Mouse (Mus musculus): ENCODE measurements around the gene Pik3r1. TPM values are rescaled to one million over a fixed set of nuclear protein-coding genes. Genes with fewer than 3 reads are reported as not detected.

Gene Pik3r1
- total RNA-seq, 1 experiment from 2014 or later = 110 TPM

- peak; percentile 73 for DNase-seq
Observed at GRCm38 (mm10) chr13:101767013-101767808, 806 bp downstream of the Pik3r1 start.

DNA sequence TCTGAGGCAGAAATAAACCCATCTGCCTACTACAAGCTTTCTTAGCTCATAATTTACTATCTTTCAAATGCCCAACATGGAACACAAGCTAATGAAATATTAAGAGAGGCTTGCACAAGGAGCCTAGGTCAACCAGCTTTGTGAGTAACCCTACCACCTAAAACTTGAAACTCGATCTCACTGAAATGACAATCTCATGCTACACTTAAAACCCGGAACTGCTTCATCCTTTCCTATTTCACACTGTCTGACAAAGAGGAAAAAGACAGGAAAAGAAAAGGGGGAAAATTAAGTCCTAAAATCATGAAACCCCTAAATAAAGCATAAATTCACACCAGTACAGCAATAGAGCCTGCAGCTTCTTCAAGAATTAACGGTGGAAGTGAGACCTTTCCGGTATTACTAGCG, 1.4 kb downstream of the Pik3r1 start:
- DNase-seq = no peak

- DNase-seq = peak; percentile 22
Observed at GRCm38 (mm10) chr13:101765976-101766375, 2.0 kb downstream of the Pik3r1 start.

GRCm38 (mm10) chr13:101764111-101764510, 3.9 kb downstream of the Pik3r1 start:
- peak; percentile 23 for DNase-seq

- no peak for DNase-seq
Observed at GRCm38 (mm10) chr13:101763676-101764075, 4.3 kb downstream of the Pik3r1 start.

- DNase-seq = no peak
Observed at GRCm38 (mm10) chr13:101763149-101763548, 4.9 kb downstream of the Pik3r1 start.

DNA sequence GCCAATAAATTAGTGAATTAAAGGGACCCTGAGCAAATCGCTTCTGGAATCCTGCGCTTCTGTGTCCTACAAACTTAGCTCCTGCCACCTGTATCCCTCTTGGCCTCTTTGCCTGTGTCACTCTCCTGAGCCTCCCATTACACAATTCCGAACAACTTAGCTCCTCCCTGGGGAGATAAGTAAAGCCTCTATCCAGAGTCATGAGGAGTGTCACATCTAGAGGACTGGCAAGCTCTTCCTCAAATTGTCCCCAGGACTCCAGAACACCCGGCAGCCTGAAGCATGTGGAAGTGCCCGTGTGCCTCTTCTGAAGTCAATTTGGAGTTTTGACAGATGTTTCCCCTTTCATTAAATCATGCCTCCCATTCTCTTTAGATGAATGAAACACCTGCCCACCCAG, 6.4 kb downstream of the Pik3r1 start:
- DNase-seq = peak; percentile 31

DNA sequence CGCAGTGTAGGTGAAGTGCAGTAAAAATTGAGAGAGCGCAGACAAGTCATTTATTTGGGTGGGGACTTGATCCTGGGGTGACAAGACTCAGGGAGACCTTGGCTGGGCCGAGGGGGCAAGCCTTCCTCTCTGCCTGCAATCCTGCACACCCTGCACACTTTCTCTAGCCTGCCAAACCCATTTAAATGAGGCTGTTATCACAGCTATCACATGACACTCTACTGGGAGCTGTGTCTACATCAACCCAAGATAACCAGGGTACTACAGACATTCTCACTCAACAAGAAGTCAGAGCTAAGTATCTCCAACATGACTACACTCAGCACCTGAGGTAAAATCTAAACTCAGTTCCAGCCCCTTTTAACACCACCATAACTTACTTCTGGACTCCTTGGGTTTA, 7.1 kb downstream of the Pik3r1 start:
- DNase-seq = no peak

DNA sequence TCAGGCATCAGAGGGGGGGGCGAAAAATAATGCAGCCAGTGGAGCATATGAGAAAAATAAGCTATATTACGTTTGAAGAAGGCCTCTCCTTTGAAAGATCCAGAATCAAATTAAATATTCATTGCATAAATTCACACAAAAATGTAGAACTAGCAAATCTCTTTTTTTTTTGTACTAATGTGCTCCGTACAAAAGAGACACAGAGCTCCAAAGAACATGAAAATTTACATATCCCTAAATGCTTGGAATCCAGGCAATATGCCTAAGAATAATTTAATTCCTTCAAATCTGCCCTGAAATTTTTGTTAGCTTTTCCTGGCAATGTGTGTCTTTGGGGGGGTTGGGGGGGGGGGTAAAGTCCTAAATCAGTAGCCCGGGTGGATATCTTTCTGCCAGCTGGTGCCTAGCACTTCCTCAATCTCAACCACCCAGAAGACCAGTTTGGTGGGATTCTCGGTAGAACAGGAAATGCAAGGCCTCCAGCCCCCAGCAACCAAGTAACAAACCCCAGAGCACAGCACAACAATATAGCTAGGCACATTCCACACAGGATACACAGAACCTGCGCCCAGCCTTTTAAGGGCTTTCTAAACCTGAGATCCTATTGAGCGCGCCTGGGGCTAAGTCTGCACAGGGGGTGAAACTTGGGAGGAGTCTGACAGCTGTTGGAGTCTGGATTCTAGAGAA, 7.9 kb downstream of the Pik3r1 start:
- DNase-seq = no peak

DNA sequence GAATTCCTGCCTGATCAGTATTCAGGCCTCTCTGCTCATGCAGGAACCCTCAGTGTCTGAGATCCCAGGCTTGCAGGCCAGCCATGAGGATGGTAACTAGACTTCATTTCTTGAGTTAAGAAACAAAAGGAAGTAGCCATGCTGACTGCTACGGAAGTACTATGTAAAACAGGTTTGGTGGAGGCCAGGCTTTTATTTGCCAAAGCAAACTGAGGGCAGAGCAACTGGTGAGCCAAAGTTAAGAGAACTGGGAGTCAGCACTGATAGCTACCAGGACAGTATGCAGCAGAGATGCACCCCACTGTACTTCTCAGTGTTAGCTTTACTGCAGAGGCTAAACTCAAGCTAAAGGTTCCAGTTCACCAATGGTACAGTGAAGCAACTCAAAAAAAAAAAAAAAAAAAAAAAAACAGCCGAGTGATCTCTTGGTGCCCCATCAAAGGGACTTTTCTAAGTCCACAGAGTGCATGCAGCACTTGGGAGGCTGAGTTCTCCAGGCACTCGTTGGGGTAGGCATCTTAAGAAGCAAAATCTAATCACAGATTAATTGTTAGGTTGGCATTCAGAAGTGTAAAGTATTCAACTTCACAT, 8.6 kb downstream of the Pik3r1 start:
- no peak for DNase-seq

DNA sequence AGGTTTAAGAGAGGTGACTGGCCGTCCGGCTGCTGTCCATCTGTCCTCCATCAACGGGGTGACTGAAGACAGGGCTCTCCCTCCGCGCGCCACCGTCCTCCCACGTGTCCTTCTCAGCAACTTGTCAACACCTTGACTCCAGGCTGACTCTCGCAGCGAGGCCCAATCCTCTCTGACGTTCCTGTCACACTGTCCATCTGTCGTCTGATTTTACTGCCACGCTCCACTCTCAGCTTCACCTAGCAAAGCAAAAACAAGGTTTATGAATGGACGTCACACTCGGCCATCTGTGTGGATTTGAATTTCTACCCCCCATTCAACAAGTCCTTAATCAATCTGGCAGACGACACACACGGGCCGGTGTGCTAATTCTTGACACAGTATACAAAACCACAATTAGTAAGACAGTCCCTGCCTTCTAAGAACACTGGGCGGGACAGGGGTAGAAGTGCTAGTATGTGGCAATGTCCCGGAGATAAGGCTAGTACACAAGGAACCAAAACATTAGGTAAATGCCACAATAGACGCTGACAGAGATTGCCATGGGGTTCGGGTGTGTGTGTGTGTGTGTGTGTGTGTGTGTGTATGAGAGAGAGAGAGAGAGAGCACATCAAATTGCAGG, 10.1 kb downstream of the Pik3r1 start:
- no peak for DNase-seq

- no peak for DNase-seq
Observed at GRCm38 (mm10) chr13:101755228-101755627, 12.8 kb downstream of the Pik3r1 start.

GRCm38 (mm10) chr13:101753639-101754038, 14.4 kb downstream of the Pik3r1 start:
- peak; percentile 43 for DNase-seq

DNA sequence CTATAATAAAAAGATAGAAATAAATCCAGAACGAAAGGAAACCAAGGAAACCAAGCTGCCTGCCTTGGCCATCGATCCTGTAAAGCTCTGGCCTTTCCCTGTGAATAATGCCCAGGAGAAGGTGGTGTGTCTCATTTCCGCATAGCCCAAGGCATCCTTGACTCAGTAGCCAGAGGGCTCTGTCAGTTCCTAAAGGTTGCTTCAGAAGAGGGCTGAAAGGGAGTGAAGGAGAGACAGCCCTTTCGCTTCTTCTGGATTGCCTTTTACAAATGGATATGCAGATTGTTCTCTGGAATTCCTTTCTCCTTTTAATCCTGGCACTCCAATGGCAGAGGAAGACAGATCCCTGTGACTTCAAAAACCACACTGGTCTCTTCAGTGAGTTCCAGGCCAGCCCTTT, 16.2 kb downstream of the Pik3r1 start:
- DNase-seq = no peak

GRCm38 (mm10) chr13:101746012-101746595, 21.9 kb downstream of the Pik3r1 start:
- peak; percentile 27 for DNase-seq

GRCm38 (mm10) chr13:101744943-101745342, 23.1 kb downstream of the Pik3r1 start:
- DNase-seq = no peak

- DNase-seq = no peak
Observed at GRCm38 (mm10) chr13:101744053-101744452, 24.0 kb downstream of the Pik3r1 start.

- DNase-seq = no peak
Observed at GRCm38 (mm10) chr13:101743247-101743646, 24.8 kb downstream of the Pik3r1 start.

- DNase-seq = no peak
Observed at GRCm38 (mm10) chr13:101742596-101742995, 25.4 kb downstream of the Pik3r1 start.

DNA sequence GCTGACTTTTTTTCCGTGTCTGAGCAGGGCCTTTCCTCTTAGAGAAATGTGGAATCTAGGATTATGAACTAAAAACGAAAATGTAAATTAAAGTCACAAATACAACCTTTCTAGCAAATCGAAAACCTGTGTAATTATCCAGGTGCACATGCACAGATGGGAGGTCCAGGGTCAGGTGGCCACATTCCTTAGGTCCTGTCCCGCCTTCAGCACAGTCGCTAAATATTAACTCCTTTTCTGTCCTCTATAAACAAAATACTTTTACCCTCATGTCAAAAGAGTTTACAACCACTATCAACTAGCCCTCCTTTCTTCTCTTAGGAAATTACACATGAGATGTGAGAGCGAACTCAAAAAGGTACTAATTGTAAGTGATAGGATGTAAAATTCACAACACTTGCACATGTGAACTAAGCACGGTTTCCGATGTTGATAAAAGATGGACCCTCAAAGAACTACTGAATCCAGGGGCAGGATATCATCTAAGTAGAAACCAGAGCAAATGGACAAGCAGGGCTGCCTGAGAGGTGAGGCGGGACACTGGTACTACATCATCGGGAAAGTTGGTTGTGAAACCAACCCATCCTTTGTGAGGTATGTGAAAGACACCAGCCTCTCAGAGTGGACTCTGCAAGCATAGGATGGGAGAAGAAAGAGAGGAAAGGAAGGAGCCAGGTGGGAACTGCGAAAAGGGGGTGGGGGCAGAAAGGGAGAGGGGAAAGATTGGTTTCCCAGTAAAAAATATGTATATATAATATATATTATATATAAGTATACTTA, 26.3 kb downstream of the Pik3r1 start:
- DNase-seq = no peak

- DNase-seq = no peak
Observed at GRCm38 (mm10) chr13:101739732-101740381, 28.2 kb downstream of the Pik3r1 start.
